ENCODE assay signal across 14 mouse cellular contexts in genomic region chr13:71165096-71165920, GRCm38 (mm10).
A peak's percentile ranks its signal among the peaks of the same experiment; 100 is the strongest.
DNase-seq lines count a peak whose midpoint lies in the region; ATAC-seq lines count a peak whose summit lies in the region.
"Had no signal": no experiment of that assay in that cellular context is flagged by ENCODE, and none has a peak within 500 bp of the region (broad histone marks: within the 10 kb centered on the region; RNA-seq: fewer than 3 reads in every experiment).

No protein-coding gene starts in this region.

- peak overlapping the region; percentile 19; the same call in 1 of the 2 replicates for H3K4me2 ChIP-seq in heart, embryonic 14.5 days (ENCODE audit: low read length)
- no peak overlapping the region for H3K4me2 ChIP-seq in heart, embryonic 12.5 days
- H3K4me2 ChIP-seq in hindbrain, embryonic 13.5 days = peak overlapping the region; percentile 15; the same call in 1 of the 2 replicates
- H3K4me2 ChIP-seq in midbrain, embryonic 15.5 days = peak overlapping the region; percentile 20; the same call in 1 of the 2 replicates
- H3K4me2 ChIP-seq: embryonic facial prominence, embryonic 13.5 days had no signal

- no peaks in the 10 kb centered on the region for H3K9me3 ChIP-seq in heart, embryonic 14.5 days (ENCODE audit: control insufficient read depth, low read length)
- H3K9me3 ChIP-seq in heart, embryonic 12.5 days (replicated peaks) = no peaks in the 10 kb centered on the region
- H3K9me3 ChIP-seq in hindbrain, embryonic 13.5 days = no peaks in the 10 kb centered on the region
- no peaks in the 10 kb centered on the region for H3K9me3 ChIP-seq in midbrain, embryonic 15.5 days
- H3K9me3 ChIP-seq: embryonic facial prominence, embryonic 13.5 days had no signal

- WGBS in heart, embryonic 14.5 days = 63% methylated on average over 20 of the region's 20 CpGs
- 72% methylated on average over 20 of the region's 20 CpGs for WGBS in heart, embryonic 12.5 days
- 25% methylated on average over 20 of the region's 20 CpGs for WGBS in hindbrain, embryonic 13.5 days
- WGBS in midbrain, embryonic 15.5 days = 21% methylated on average over 20 of the region's 20 CpGs

- no peak overlapping the region for H3K4me3 ChIP-seq in heart, embryonic 14.5 days (ENCODE audit: control insufficient read depth in 1 of 2, insufficient read depth in 1 of 2, low read depth in 1 of 2, low read length in 2 of 2)
- H3K4me3 ChIP-seq in heart, embryonic 12.5 days = no peak overlapping the region
- H3K4me3 ChIP-seq in hindbrain, embryonic 13.5 days = no peak overlapping the region
- no peak overlapping the region for H3K4me3 ChIP-seq in midbrain, embryonic 15.5 days
- H3K4me3 ChIP-seq: embryonic facial prominence, embryonic 13.5 days; myocyte had no signal

- ATAC-seq in heart, embryonic 14.5 days (ENCODE audit: insufficient number of reproducible peaks, insufficient read depth, low FRiP score, low read depth) = no peak
- ATAC-seq in heart, embryonic 12.5 days (ENCODE audit: insufficient number of reproducible peaks, low FRiP score) = no peak
- peak; percentile 68; the same call in 1 of the 2 replicates for ATAC-seq in hindbrain, embryonic 13.5 days (ENCODE audit: low FRiP score)
- peak; percentile 89 for ATAC-seq in midbrain, embryonic 15.5 days (replicated peaks)

- no peak overlapping the region for H3K9ac ChIP-seq in heart, embryonic 14.5 days (ENCODE audit: low read length)
- no peak overlapping the region for H3K9ac ChIP-seq in heart, embryonic 12.5 days
- no peak overlapping the region for H3K9ac ChIP-seq in hindbrain, embryonic 13.5 days
- H3K9ac ChIP-seq in midbrain, embryonic 15.5 days = no peak overlapping the region
- H3K9ac ChIP-seq: embryonic facial prominence, embryonic 13.5 days had no signal

- H3K36me3 ChIP-seq in heart, embryonic 14.5 days (ENCODE audit: control insufficient read depth, insufficient read depth, low read length) = no peaks in the 10 kb centered on the region
- H3K36me3 ChIP-seq in heart, embryonic 12.5 days = no peaks in the 10 kb centered on the region
- H3K36me3 ChIP-seq in hindbrain, embryonic 13.5 days = no peaks in the 10 kb centered on the region
- no peaks in the 10 kb centered on the region for H3K36me3 ChIP-seq in midbrain, embryonic 15.5 days (replicated peaks)
- H3K36me3 ChIP-seq: embryonic facial prominence, embryonic 13.5 days; G1E had no signal

- no peak overlapping the region for H3K27ac ChIP-seq in heart, embryonic 14.5 days (replicated peaks in 1 of 2; ENCODE audit: control insufficient read depth in 1 of 2, insufficient read depth in 1 of 2, low read depth in 2 of 2, low read length in 2 of 2)
- H3K27ac ChIP-seq in heart, embryonic 12.5 days (ENCODE audit: poor library complexity, severe bottlenecking) = no peak overlapping the region
- H3K27ac ChIP-seq in hindbrain, embryonic 13.5 days = peak overlapping the region; percentile 13; the same call in 1 of the 2 replicates
- no peak overlapping the region for H3K27ac ChIP-seq in midbrain, embryonic 15.5 days
- H3K27ac ChIP-seq: embryonic facial prominence, embryonic 13.5 days had no signal

- peaks cover 2 to 4% of the 10 kb centered on the region in 2 experiments; a peak in 1 of 4 replicates for H3K4me1 ChIP-seq in heart, embryonic 14.5 days (ENCODE audit: control insufficient read depth in 2 of 2, insufficient read depth in 2 of 2, low read length in 2 of 2)
- H3K4me1 ChIP-seq in heart, embryonic 12.5 days (replicated peaks) = peaks cover 3% of the 10 kb centered on the region; the same call in 1 of the 2 replicates
- H3K4me1 ChIP-seq in hindbrain, embryonic 13.5 days (replicated peaks) = peaks cover 18% of the 10 kb centered on the region
- peaks cover 7% of the 10 kb centered on the region for H3K4me1 ChIP-seq in midbrain, embryonic 15.5 days
- H3K4me1 ChIP-seq: embryonic facial prominence, embryonic 13.5 days had no signal

- no peaks in the 10 kb centered on the region for H3K27me3 ChIP-seq in heart, embryonic 14.5 days (ENCODE audit: control insufficient read depth, insufficient read depth, low read length)
- no peaks in the 10 kb centered on the region for H3K27me3 ChIP-seq in heart, embryonic 12.5 days (replicated peaks)
- peaks cover 18% of the 10 kb centered on the region for H3K27me3 ChIP-seq in hindbrain, embryonic 13.5 days
- peaks cover 11% of the 10 kb centered on the region for H3K27me3 ChIP-seq in midbrain, embryonic 15.5 days (replicated peaks)
- H3K27me3 ChIP-seq: embryonic facial prominence, embryonic 13.5 days had no signal

- no peak for DNase-seq in gastrocnemius, postnatal 4 days (ENCODE audit: low spot score in 2 of 2)
- DNase-seq in layer of hippocampus, postnatal 36 days = no peak
- DNase-seq in testis, postnatal 14 days (ENCODE audit: low spot score) = no peak
- DNase-seq in testis, postnatal 10 days (ENCODE audit: low spot score) = no peak
- DNase-seq: adrenal gland, postnatal 25 days; heart, postnatal 36 days; lung, postnatal 4 days had no signal

Comparison
In these comparisons a context has a peak if more than half of its experiments do, and no peak if none do; other contexts are left out.
1. ATAC-seq: peak in hindbrain, embryonic 13.5 days (single experiment) and midbrain, embryonic 15.5 days (single experiment); none in heart, embryonic 14.5 days (single experiment) and heart, embryonic 12.5 days (single experiment).